Mouse (Mus musculus) myocyte (in vitro differentiated cells): Measurements from ENCODE around the gene Fam216a.

Experiments
- CEBPB ChIP-seq: IDR thresholded peaks from 2 replicates; pipeline ENCODE4 v1.6.1; 2011; ENCODE audit warnings: mild to moderate bottlenecking, moderate library complexity; ENCODE audit not compliant: poor library complexity, insufficient read depth, severe bottlenecking
- E2F4 ChIP-seq: IDR thresholded peaks from one replicate; pipeline ENCODE4 v1.6.1; 2011; ENCODE audit warnings: mild to moderate bottlenecking, control low read depth, moderate library complexity; ENCODE audit not compliant: insufficient read depth
- MAX ChIP-seq: IDR thresholded peaks from one replicate; pipeline ENCODE4 v1.6.1; 2011; ENCODE audit warnings: low read depth, mild to moderate bottlenecking, control low read depth
- MYOD1 ChIP-seq, 3 experiments: IDR thresholded peaks; one replicate each; pipeline ENCODE4 v1.6.1; 2011; ENCODE audit warnings: control low read depth in 2 of 3, low read depth in 2 of 3, mild to moderate bottlenecking in 2 of 3, moderate library complexity in 1 of 3; ENCODE audit not compliant: insufficient read length in 2 of 3, control insufficient read depth in 1 of 3
- POLR2A ChIP-seq: IDR thresholded peaks from one replicate; pipeline ENCODE4 v1.6.1; 2011; ENCODE audit warnings: low read depth, mild to moderate bottlenecking, control low read depth, moderate library complexity; ENCODE audit not compliant: insufficient read length
- SRF ChIP-seq: IDR thresholded peaks from one replicate; pipeline ENCODE4 v1.6.1; 2011; ENCODE audit warnings: low read depth; ENCODE audit not compliant: control insufficient read depth, insufficient read length
- TCF12 ChIP-seq: IDR thresholded peaks from one replicate; pipeline ENCODE4 v1.6.1; 2011; ENCODE audit warnings: mild to moderate bottlenecking, control low read depth; ENCODE audit not compliant: poor library complexity, insufficient read depth, severe bottlenecking
- TCF3 ChIP-seq: IDR thresholded peaks from one replicate; pipeline ENCODE4 v1.6.1; 2011; ENCODE audit warnings: low read depth, control low read depth; ENCODE audit not compliant: insufficient read length
- USF1 ChIP-seq: IDR thresholded peaks from one replicate; pipeline ENCODE4 v1.6.1; 2011; ENCODE audit warnings: low read depth, mild to moderate bottlenecking, control low read depth, moderate library complexity

- TF ChIP-seq CEBPB (no peak), MAX (no peak), E2F4 (no peak), POLR2A (no peak), USF1 (no peak), SRF (no peak), MYOD1 (IDR thresholded peaks at IDR 0.05; ENCODE audit: control insufficient read depth in 1 of 3, insufficient read length in 2 of 3, low read depth in 2 of 3) (no peak), TCF3 (no peak), TCF12 (no peak)
Measured at GRCm38 (mm10) chr5:122402772-122403171, 30.6 kb upstream of the Fam216a start.
